Mouse (Mus musculus) midbrain, embryonic 16.5 days (tissue): ENCODE results near the gene Adamts3. TPM values are rescaled to one million over a fixed set of nuclear protein-coding genes. Genes with fewer than 3 reads are reported as not detected.

Source experiments
- ATAC-seq: fragments of 200-750 bp; cut with Nextera tagmentation; 2 replicates; pipeline ENCODE4 v1.8.0; 2017; ENCODE audit warnings: moderate TSS enrichment
- H3K27ac ChIP-seq: fragments of 300-500 bp; sonication (generic); 2 replicates; pipeline ENCODE4 v1.5.1; 2014; ENCODE audit warnings: mild to moderate bottlenecking, low read length, mixed read lengths
- H3K27me3 ChIP-seq: fragments of 300-500 bp; sonication (generic); 2 replicates; pipeline ENCODE4 v1.6.1; 2014; ENCODE audit warnings: low read depth, low read length, mixed read lengths; ENCODE audit not compliant: control insufficient read depth, insufficient read depth
- H3K36me3 ChIP-seq: fragments of 300-500 bp; sonication (generic); 2 replicates; pipeline ENCODE4 v1.6.1; 2014; ENCODE audit warnings: mild to moderate bottlenecking, low read length, moderate library complexity, mixed read lengths; ENCODE audit not compliant: control insufficient read depth, insufficient read depth
- H3K4me1 ChIP-seq: fragments of 300-500 bp; sonication (generic); 2 replicates; pipeline ENCODE4 v1.6.1; 2014; ENCODE audit warnings: mild to moderate bottlenecking, low read length, mixed read lengths; ENCODE audit not compliant: control insufficient read depth, insufficient read depth
- H3K4me2 ChIP-seq: fragments of 300-500 bp; sonication (generic); 2 replicates; pipeline ENCODE4 v1.6.1; 2014; ENCODE audit warnings: mild to moderate bottlenecking, low read length, mixed read lengths
- H3K4me3 ChIP-seq: fragments of 300-500 bp; sonication (generic); 2 replicates; pipeline ENCODE4 v1.5.1; 2014; ENCODE audit warnings: low read depth, mild to moderate bottlenecking, low read length, moderate library complexity, mixed read lengths
- H3K9ac ChIP-seq: fragments of 300-500 bp; sonication (generic); 2 replicates; pipeline ENCODE4 v1.6.1; 2014; ENCODE audit warnings: low read depth, low read length, mixed read lengths
- H3K9me3 ChIP-seq: fragments of 300-500 bp; sonication (generic); replicated peaks from 2 replicates; pipeline ENCODE4 v1.6.1; 2014; ENCODE audit warnings: mild to moderate bottlenecking, low read length, mixed read lengths; ENCODE audit not compliant: control insufficient read depth, poor library complexity, severe bottlenecking
- WGBS: fragments of 180-500 bp; shearing (Covaris S2); extraction: QIAGEN DNeasy Blood & Tissue Kit; methylation state at CpG from one replicate; pipeline ENCODE4 v1.1.7; 2014; 5-methylcytosine and 5-hydroxymethylcytosine counted together
- polyA plus RNA-seq: library from polyadenylated mRNA; unstranded; fragments of >200 nt; fragmentation: Nextera tagmentation; extraction: Ambion mirVana; gene quantifications from 2 replicates; pipeline ENCODE4 v1.2.1, GENCODE M21; 2015

Adamts3 gene
- polyA plus RNA-seq, 1 experiment from 2014 or later = 4.6 TPM

DNA sequence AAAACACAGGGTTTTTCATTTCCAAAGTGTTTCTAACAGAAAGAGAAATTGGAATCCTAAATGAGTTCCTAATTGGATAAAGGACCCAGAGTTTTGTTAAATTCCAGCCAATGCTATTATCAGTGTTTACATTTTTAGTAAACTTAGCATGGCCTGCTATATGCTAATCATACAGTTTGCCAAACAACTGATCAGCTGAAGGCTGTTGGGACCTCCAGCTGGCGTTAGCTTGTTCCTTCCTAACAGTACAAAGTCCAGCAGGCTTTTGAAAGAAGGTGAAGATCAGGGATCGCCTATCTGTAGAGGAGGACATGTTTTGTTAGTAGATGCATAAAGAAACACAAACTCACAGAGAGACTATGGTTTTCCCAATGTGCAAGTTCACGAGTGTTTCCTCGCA lies 173.7 kb downstream of the Adamts3 start:
- H3K27ac ChIP-seq = no peak overlapping the region
- H3K4me3 ChIP-seq = no peak overlapping the region
- no peaks in the 10 kb centered on the region for H3K9me3 ChIP-seq
- 51% methylated on average over 4 of the region's 4 CpGs for WGBS
- H3K4me2 ChIP-seq = no peak overlapping the region
- no peaks in the 10 kb centered on the region for H3K36me3 ChIP-seq
- no peaks in the 10 kb centered on the region for H3K4me1 ChIP-seq
- no peak overlapping the region for H3K9ac ChIP-seq
- no peaks in the 10 kb centered on the region for H3K27me3 ChIP-seq
- no peak for ATAC-seq

DNA sequence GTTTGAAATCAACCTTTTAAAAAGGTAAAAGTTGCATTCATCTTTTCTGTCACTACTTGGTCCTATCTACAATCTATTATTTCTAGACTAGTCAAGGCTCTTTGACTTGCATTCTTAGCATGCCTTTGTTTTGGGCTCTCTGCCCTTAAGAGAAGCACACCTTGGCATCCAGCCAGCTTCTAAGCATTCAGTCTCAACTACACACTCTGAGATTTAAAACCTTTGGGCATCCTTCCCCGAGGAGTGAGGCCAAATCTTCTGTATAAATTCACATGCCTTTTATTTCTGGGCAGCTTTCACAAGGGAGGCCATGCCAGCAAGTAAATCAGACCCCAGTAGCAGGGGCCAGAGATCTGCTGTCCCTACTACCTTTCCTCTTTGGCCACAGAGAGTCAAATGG lies 178.9 kb downstream of the Adamts3 start:
- Histone ChIP-seq H3K4me2 (no peak overlapping the region), H3K9me3 (no peaks in the 10 kb centered on the region), H3K27me3 (no peaks in the 10 kb centered on the region), H3K36me3 (no peaks in the 10 kb centered on the region), H3K4me3 (no peak overlapping the region), H3K4me1 (peaks cover 2% of the 10 kb centered on the region; the same call in 1 of the 2 replicates), H3K27ac (no peak overlapping the region), H3K9ac (no peak overlapping the region)
- ATAC-seq = peak; percentile 27
- WGBS = 42% methylated on average over 1 of the region's 1 CpGs

- peak overlapping the region; percentile 18; the same call in 1 of the 2 replicates for H3K27ac ChIP-seq
Observed at GRCm38 (mm10) chr5:89701241-89702007, 181.7 kb downstream of the Adamts3 start.

DNA sequence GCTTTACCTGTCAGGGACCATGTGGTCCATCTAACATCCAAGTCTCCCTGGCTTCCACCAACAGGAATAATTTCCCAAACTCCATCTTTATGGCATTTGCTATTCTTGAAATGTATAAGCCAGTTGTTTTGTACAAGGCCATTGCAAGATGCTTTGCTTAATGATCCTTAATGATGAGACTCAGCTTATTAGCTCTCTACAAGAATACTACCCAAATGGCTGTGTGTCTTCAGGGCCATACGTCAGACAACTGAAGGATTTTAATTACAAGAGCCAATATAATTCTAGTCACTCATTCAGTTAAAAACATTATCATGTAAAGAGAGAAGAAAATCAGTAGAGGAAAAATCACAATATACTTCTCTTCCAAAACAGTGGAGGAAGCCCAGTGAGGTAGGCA lies 195.3 kb downstream of the Adamts3 start:
- no peaks in the 10 kb centered on the region for H3K9me3 ChIP-seq
- no peaks in the 10 kb centered on the region for H3K27me3 ChIP-seq
- H3K4me1 ChIP-seq = no peaks in the 10 kb centered on the region
- no peak overlapping the region for H3K4me3 ChIP-seq
- no peaks in the 10 kb centered on the region for H3K36me3 ChIP-seq
- H3K4me2 ChIP-seq = no peak overlapping the region
- no peak for ATAC-seq
- H3K27ac ChIP-seq = no peak overlapping the region
- WGBS = 91% methylated on average over 1 of the region's 1 CpGs
- no peak overlapping the region for H3K9ac ChIP-seq

More at GRCm38 (mm10) chr5:89701241-89702007, 181.7 kb downstream of the Adamts3 start:
- Histone ChIP-seq H3K27me3 (no peaks in the 10 kb centered on the region), H3K36me3 (no peaks in the 10 kb centered on the region), H3K9me3 (no peaks in the 10 kb centered on the region), H3K9ac (no peak overlapping the region), H3K4me2 (0 out of 2 replicates have a peak overlapping the region, but pooled peaks have one; percentile 6), H3K4me1 (peaks cover 2% of the 10 kb centered on the region; the same call in 1 of the 2 replicates), H3K4me3 (no peak overlapping the region)
- WGBS = 59% methylated on average over 9 of the region's 9 CpGs
- ATAC-seq = peak; percentile 95

- Histone ChIP-seq H3K4me3 (no peak overlapping the region), H3K9me3 (no peaks in the 10 kb centered on the region), H3K27me3 (no peaks in the 10 kb centered on the region), H3K9ac (no peak overlapping the region), H3K4me2 (no peak overlapping the region), H3K4me1 (no peaks in the 10 kb centered on the region), H3K27ac (no peak overlapping the region), H3K36me3 (no peaks in the 10 kb centered on the region)
- peak; percentile 5; the same call in 1 of the 2 replicates for ATAC-seq
- 73% methylated on average over 5 of the region's 5 CpGs for WGBS
Observed at GRCm38 (mm10) chr5:89679871-89680536, 203.1 kb downstream of the Adamts3 start.

DNA sequence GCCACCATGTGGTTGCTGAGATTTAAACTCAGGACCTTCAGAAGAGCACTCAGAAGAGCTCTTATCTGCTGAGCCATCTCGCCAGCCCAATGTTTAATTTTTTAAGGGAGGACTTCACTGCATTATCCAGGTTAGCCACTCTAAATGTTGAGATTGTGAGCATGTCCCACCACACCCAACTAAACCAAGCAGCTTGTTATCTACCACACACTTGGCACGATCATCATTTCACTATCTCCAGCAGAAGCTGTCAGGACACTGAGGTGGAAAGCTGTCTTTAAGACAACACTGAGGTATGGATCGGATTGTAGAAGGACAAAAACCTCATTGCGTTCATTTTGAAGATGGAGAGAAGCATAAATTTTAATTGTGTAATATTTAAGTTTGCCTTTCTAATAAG lies 205.0 kb downstream of the Adamts3 start:
- Histone ChIP-seq H3K4me2 (no peak overlapping the region), H3K4me1 (no peaks in the 10 kb centered on the region), H3K27me3 (no peaks in the 10 kb centered on the region), H3K36me3 (no peaks in the 10 kb centered on the region), H3K9ac (no peak overlapping the region), H3K4me3 (no peak overlapping the region), H3K9me3 (no peaks in the 10 kb centered on the region), H3K27ac (no peak overlapping the region)
- no peak for ATAC-seq
- 92% methylated on average over 4 of the region's 4 CpGs for WGBS

- no peak for ATAC-seq
- Histone ChIP-seq H3K9ac (no peak overlapping the region), H3K4me1 (no peaks in the 10 kb centered on the region), H3K4me3 (no peak overlapping the region), H3K9me3 (no peaks in the 10 kb centered on the region), H3K27me3 (no peaks in the 10 kb centered on the region), H3K4me2 (no peak overlapping the region), H3K27ac (no peak overlapping the region), H3K36me3 (no peaks in the 10 kb centered on the region)
- WGBS = 81% methylated on average over 9 of the region's 9 CpGs
Observed at GRCm38 (mm10) chr5:89674066-89674848, 208.9 kb downstream of the Adamts3 start.

- WGBS = 62% methylated on average over 4 of the region's 4 CpGs
- no peak for ATAC-seq
- H3K4me1 ChIP-seq = no peaks in the 10 kb centered on the region
Observed at GRCm38 (mm10) chr5:89672950-89673349, 210.2 kb downstream of the Adamts3 start.

More at GRCm38 (mm10) chr5:89672950-89673349, 210.2 kb downstream of the Adamts3 start:
- Histone ChIP-seq H3K36me3 (no peaks in the 10 kb centered on the region), H3K4me2 (no peak overlapping the region), H3K27ac (no peak overlapping the region), H3K4me3 (no peak overlapping the region), H3K9ac (no peak overlapping the region), H3K9me3 (no peaks in the 10 kb centered on the region), H3K27me3 (no peaks in the 10 kb centered on the region)
